ENCODE assay signal across 8 mouse cellular contexts in genomic region chr19:38030673-38031137, GRCm38 (mm10). TPM values are rescaled to one million over a fixed set of nuclear protein-coding genes. Genes with fewer than 3 reads are reported as not detected.
A peak's percentile ranks its signal among the peaks of the same experiment; 100 is the strongest.
DNase-seq lines count a peak whose midpoint lies in the region; ATAC-seq lines count a peak whose summit lies in the region.

No protein-coding gene starts in this region.

- no peaks in the 10 kb centered on the region for H3K4me1 ChIP-seq in neural tube, embryonic 12.5 days
- H3K4me1 ChIP-seq in intestine, embryonic 15.5 days (replicated peaks): peaks cover 45% of the 10 kb centered on the region
- H3K4me1 ChIP-seq in liver, embryonic 15.5 days (replicated peaks): peaks cover 30% of the 10 kb centered on the region
- H3K4me1 ChIP-seq in neural tube, embryonic 14.5 days (ENCODE audit: control insufficient read depth, insufficient read depth, low read length): peaks cover 3% of the 10 kb centered on the region

- WGBS in neural tube, embryonic 12.5 days: 8% methylated on average over 22 of the region's 23 CpGs
- 5% methylated on average over 8 of the region's 23 CpGs for WGBS in intestine, embryonic 15.5 days
- WGBS in liver, embryonic 15.5 days (ENCODE audit: insufficient replicate concordance): under 1% methylated on average over 23 of the region's 23 CpGs
- WGBS in neural tube, embryonic 14.5 days: 4% methylated on average over 13 of the region's 23 CpGs

- no peak overlapping the region for H3K27ac ChIP-seq in neural tube, embryonic 12.5 days
- peak overlapping the region; percentile 74; the same call in 1 of the 2 replicates for H3K27ac ChIP-seq in intestine, embryonic 15.5 days
- no peak overlapping the region for H3K27ac ChIP-seq in liver, embryonic 15.5 days (replicated peaks)
- no peak overlapping the region for H3K27ac ChIP-seq in neural tube, embryonic 14.5 days (ENCODE audit: low read depth, low read length)

- no peaks in the 10 kb centered on the region for H3K9me3 ChIP-seq in neural tube, embryonic 12.5 days
- H3K9me3 ChIP-seq in intestine, embryonic 15.5 days: no peaks in the 10 kb centered on the region
- no peaks in the 10 kb centered on the region for H3K9me3 ChIP-seq in liver, embryonic 15.5 days (replicated peaks)
- H3K9me3 ChIP-seq in neural tube, embryonic 14.5 days (ENCODE audit: control insufficient read depth, low read length): no peaks in the 10 kb centered on the region

- ATAC-seq in neural tube, embryonic 12.5 days (ENCODE audit: low FRiP score, low read depth): no peak
- peak; percentile 38; the same call in 1 of the 2 replicates for ATAC-seq in granulocyte monocyte progenitor cell, adult 5-6 weeks (replicated peaks; ENCODE audit: poor library complexity, severe bottlenecking)
- no peak for ATAC-seq in intestine, embryonic 15.5 days
- no peak for ATAC-seq in liver, embryonic 15.5 days (ENCODE audit: insufficient read depth)
- ATAC-seq in neural tube, embryonic 14.5 days (ENCODE audit: low read depth): peak; percentile 75; the same call in 1 of the 2 replicates
- ATAC-seq in monocyte, adult 5-6 weeks (replicated peaks; ENCODE audit: insufficient number of reproducible peaks, low FRiP score, low TSS enrichment, poor library complexity, severe bottlenecking): no peak

- no peak overlapping the region for H3K9ac ChIP-seq in neural tube, embryonic 12.5 days
- H3K9ac ChIP-seq in intestine, embryonic 15.5 days: no peak overlapping the region
- H3K9ac ChIP-seq in liver, embryonic 15.5 days: no peak overlapping the region
- no peak overlapping the region for H3K9ac ChIP-seq in neural tube, embryonic 14.5 days (replicated peaks; ENCODE audit: low read depth, low read length)

- H3K36me3 ChIP-seq in neural tube, embryonic 12.5 days: no peaks in the 10 kb centered on the region
- H3K36me3 ChIP-seq in intestine, embryonic 15.5 days: no peaks in the 10 kb centered on the region
- no peaks in the 10 kb centered on the region for H3K36me3 ChIP-seq in liver, embryonic 15.5 days (replicated peaks)
- H3K36me3 ChIP-seq in neural tube, embryonic 14.5 days (ENCODE audit: control insufficient read depth, insufficient read depth, low read length): no peaks in the 10 kb centered on the region

- no peaks in the 10 kb centered on the region for H3K27me3 ChIP-seq in neural tube, embryonic 12.5 days (replicated peaks)
- no peaks in the 10 kb centered on the region for H3K27me3 ChIP-seq in intestine, embryonic 15.5 days (replicated peaks)
- H3K27me3 ChIP-seq in liver, embryonic 15.5 days: no peaks in the 10 kb centered on the region; the same call in 1 of the 2 replicates
- H3K27me3 ChIP-seq in neural tube, embryonic 14.5 days (ENCODE audit: control insufficient read depth, insufficient read depth, low read length): no peaks in the 10 kb centered on the region

- H3K4me3 ChIP-seq in neural tube, embryonic 12.5 days: no peak overlapping the region
- no peak overlapping the region for H3K4me3 ChIP-seq in intestine, embryonic 15.5 days (replicated peaks)
- no peak overlapping the region for H3K4me3 ChIP-seq in liver, embryonic 15.5 days (replicated peaks)
- no peak overlapping the region for H3K4me3 ChIP-seq in neural tube, embryonic 14.5 days (ENCODE audit: low read depth, low read length)

- no peak for DNase-seq in neural tube, embryonic 10.5 days (ENCODE audit: extremely low spot score, low spot score)
- peak; percentile 55 for DNase-seq in brain, adult 2 months (ENCODE audit: low read depth, low spot score)

- peak overlapping the region; percentile 32; the same call in 1 of the 2 replicates for H3K4me2 ChIP-seq in neural tube, embryonic 12.5 days (replicated peaks)
- peak overlapping the region; percentile 34 for H3K4me2 ChIP-seq in intestine, embryonic 15.5 days (replicated peaks)
- peak overlapping the region; percentile 23; the same call in 1 of the 2 replicates for H3K4me2 ChIP-seq in liver, embryonic 15.5 days
- peak overlapping the region; percentile 9; the same call in 1 of the 2 replicates for H3K4me2 ChIP-seq in neural tube, embryonic 14.5 days (ENCODE audit: low read depth, low read length)

RNA-seq across cellular contexts. Expression of gene Myof, which starts 12.7 kb away (rescaled TPM):
- 3.5 and 3.9 TPM in 2 replicates for polyA plus RNA-seq in neural tube, embryonic 12.5 days (2016; fragmentation: Nextera tagmentation; extraction: Ambion mirVana)
- total RNA-seq in granulocyte monocyte progenitor cell, adult 5-6 weeks (2014; fragmentation: Nextera tagmentation): 2.3 and 6.7 TPM in 2 replicates
- 1.0 and 1.1 TPM in 2 replicates for total RNA-seq in granulocyte monocyte progenitor cell, adult 5-6 weeks (2017)
- 9.4 and 10.1 TPM in 2 replicates for polyA plus RNA-seq in intestine, embryonic 15.5 days (2015; fragmentation: Nextera tagmentation; extraction: Ambion mirVana)
- 1.1 and 1.6 TPM in 2 replicates for polyA plus RNA-seq in liver, embryonic 15.5 days (2015; fragmentation: Nextera tagmentation; extraction: Ambion mirVana)
- polyA plus RNA-seq in neural tube, embryonic 14.5 days (2014; fragmentation: Nextera tagmentation; extraction: Ambion mirVana): 0.74 and 4.0 TPM in 2 replicates
- total RNA-seq in monocyte, adult 5-6 weeks (2017): 4.6 to 10.5 TPM (median 7.5 TPM) in 3 replicates

RNA-seq across cellular contexts. Expression of gene Cep55, which starts 24.1 kb away (rescaled TPM):
- polyA plus RNA-seq in neural tube, embryonic 12.5 days (2016; fragmentation: Nextera tagmentation; extraction: Ambion mirVana): 27.5 and 31.1 TPM in 2 replicates
- 16.1 and 21.4 TPM in 2 replicates for total RNA-seq in granulocyte monocyte progenitor cell, adult 5-6 weeks (2014; fragmentation: Nextera tagmentation)
- 57.7 and 60.0 TPM in 2 replicates for total RNA-seq in granulocyte monocyte progenitor cell, adult 5-6 weeks (2017)
- polyA plus RNA-seq in intestine, embryonic 15.5 days (2015; fragmentation: Nextera tagmentation; extraction: Ambion mirVana): 23.7 and 28.9 TPM in 2 replicates
- polyA plus RNA-seq in liver, embryonic 15.5 days (2015; fragmentation: Nextera tagmentation; extraction: Ambion mirVana): 4.7 and 5.3 TPM in 2 replicates
- 2.7 and 2.8 TPM in 2 replicates for polyA plus RNA-seq in neural tube, embryonic 14.5 days (2014; fragmentation: Nextera tagmentation; extraction: Ambion mirVana)
- total RNA-seq in monocyte, adult 5-6 weeks (2017): 2.9 to 4.1 TPM (median 3.4 TPM) in 3 replicates

Comparison
In these comparisons a context has a peak if more than half of its experiments do, and no peak if none do; other contexts are left out.
1. ATAC-seq: peak in granulocyte monocyte progenitor cell, adult 5-6 weeks (single experiment) and neural tube, embryonic 14.5 days (single experiment); none in neural tube, embryonic 12.5 days (single experiment), intestine, embryonic 15.5 days (single experiment), liver, embryonic 15.5 days (single experiment) and monocyte, adult 5-6 weeks (single experiment).
2. Peak in every context shown above with its lines, with median percentiles within 50 percentile points of each other: H3K4me2 ChIP-seq.